Mouse (Mus musculus) fat pad, adult 2 months (tissue): ENCODE data around the gene Ogfod2.

ENCODE experiments used
- DNase-seq: peaks from one replicate; pipeline ENCODE4 v3.0.0-alpha.2; 2011; ENCODE audit warnings: low read depth, low spot score; ENCODE audit errors: extremely low read depth

Ogfod2 gene

GRCm38 (mm10) chr5:124149028-124149427, 36.9 kb downstream of the Ogfod2 start:
- DNase-seq, result peak; percentile 56

GRCm38 (mm10) chr5:124150895-124151294, 38.8 kb downstream of the Ogfod2 start:
- DNase-seq, result no peak

- DNase-seq, result no peak
Measured at GRCm38 (mm10) chr5:124152734-124153133, 40.6 kb downstream of the Ogfod2 start.

GRCm38 (mm10) chr5:124155943-124156342, 43.8 kb downstream of the Ogfod2 start:
- DNase-seq, result no peak

- DNase-seq, result no peak
Measured at GRCm38 (mm10) chr5:124158305-124158704, 46.2 kb downstream of the Ogfod2 start.

GRCm38 (mm10) chr5:124159453-124159852, 47.4 kb downstream of the Ogfod2 start:
- DNase-seq, result no peak

- DNase-seq, result no peak
Measured at GRCm38 (mm10) chr5:124161831-124162230, 49.7 kb downstream of the Ogfod2 start.

GRCm38 (mm10) chr5:124162577-124162976, 50.5 kb downstream of the Ogfod2 start:
- DNase-seq, result no peak

GRCm38 (mm10) chr5:124163445-124163844, 51.3 kb downstream of the Ogfod2 start:
- DNase-seq, result no peak
